Mouse (Mus musculus): ENCODE data around the gene Gpc6. TPM values are rescaled to one million over a fixed set of nuclear protein-coding genes. Genes with fewer than 3 reads are reported as not detected.

The Gpc6 gene
- polyA plus RNA-seq, 1 experiment from 2014 or later = 37.7 TPM

DNA sequence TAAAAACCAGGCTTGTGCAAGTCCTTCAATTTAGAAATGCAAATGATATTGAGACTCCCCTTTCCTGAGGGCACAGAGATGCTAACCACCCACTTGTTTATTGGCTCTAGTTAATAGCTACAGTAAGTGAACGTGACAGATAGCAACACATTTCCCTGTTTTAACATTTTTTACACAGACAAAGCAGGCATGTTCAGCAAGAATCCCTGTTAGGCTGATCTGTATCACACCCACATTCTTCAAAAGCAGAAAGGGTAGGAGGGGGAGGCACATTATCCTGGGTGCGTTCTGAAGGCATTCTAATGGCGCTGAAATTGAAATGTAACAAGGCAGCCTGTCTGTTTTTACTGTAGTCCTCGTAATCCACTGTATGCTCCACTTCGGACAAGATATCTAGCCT, 674.6 kb downstream of the Gpc6 start:
- Histone ChIP-seq H3K4me1 (no peaks in the 10 kb centered on the region), H3K4me3 (no peak overlapping the region), H3K36me3 (no peaks in the 10 kb centered on the region), H3K27ac (replicated peaks) (no peak overlapping the region), H3K9me3 (replicated peaks) (no peaks in the 10 kb centered on the region), H3K27me3 (ENCODE audit: low read depth, poor library complexity, severe bottlenecking) (no peaks in the 10 kb centered on the region)
- no peak for DNase-seq (ENCODE audit: low spot score)
- 91% methylated on average over 5 of the region's 5 CpGs for WGBS

DNA sequence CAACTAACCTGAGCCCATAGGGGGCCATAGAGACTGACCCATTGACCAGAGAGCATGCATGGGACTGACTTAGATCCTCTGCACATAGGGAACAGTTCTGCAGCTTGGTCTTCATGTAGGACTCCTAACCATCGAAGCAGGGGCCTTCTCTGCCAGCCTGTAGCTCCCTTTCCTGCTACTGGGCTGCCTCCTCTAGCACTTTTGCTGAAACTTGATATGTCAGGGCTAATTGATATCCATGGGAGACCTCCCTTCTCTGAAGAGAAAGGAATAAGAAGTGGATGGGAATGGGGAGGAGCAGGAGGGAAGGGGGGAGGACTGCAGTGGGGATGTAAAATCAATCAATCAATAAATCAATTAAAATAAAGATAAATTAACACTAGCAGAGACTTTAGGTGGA, 678.7 kb downstream of the Gpc6 start:
- no peak for DNase-seq (ENCODE audit: low spot score)
- H3K9me3 ChIP-seq (replicated peaks) = no peaks in the 10 kb centered on the region
- no peak overlapping the region for H3K4me3 ChIP-seq
- 77% methylated on average over 1 of the region's 1 CpGs for WGBS
- no peaks in the 10 kb centered on the region for H3K27me3 ChIP-seq (ENCODE audit: low read depth, poor library complexity, severe bottlenecking)
- no peaks in the 10 kb centered on the region for H3K36me3 ChIP-seq
- no peaks in the 10 kb centered on the region for H3K4me1 ChIP-seq
- no peak overlapping the region for H3K27ac ChIP-seq (replicated peaks)

DNA sequence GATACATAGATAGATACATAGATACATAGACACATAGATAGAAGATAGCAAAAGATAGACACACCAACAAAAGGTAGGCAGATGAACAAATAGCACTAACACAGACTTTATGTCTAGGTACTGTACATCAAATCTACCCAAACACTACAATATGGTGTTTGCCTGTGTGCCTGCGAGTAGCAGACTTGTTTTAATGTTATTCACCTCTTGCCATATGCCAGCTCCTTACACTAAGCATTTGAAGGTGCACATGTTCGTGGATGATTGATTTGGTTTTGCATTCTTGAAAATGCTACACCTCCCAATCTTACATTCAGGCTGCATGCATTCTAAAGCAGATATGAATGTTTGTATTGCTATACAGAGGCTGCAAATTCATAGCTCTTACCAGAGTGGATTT, 680.6 kb downstream of the Gpc6 start:
- H3K9me3 ChIP-seq (replicated peaks) = peaks cover 9% of the 10 kb centered on the region; the same call in 1 of the 2 replicates
- H3K36me3 ChIP-seq = no peaks in the 10 kb centered on the region
- no peaks in the 10 kb centered on the region for H3K27me3 ChIP-seq (ENCODE audit: low read depth, poor library complexity, severe bottlenecking)
- DNase-seq (ENCODE audit: low spot score) = no peak
- no peak overlapping the region for H3K27ac ChIP-seq (replicated peaks)
- no peaks in the 10 kb centered on the region for H3K4me1 ChIP-seq
- 90% methylated on average over 2 of the region's 2 CpGs for WGBS
- no peak overlapping the region for H3K4me3 ChIP-seq

- no peaks in the 10 kb centered on the region for H3K27me3 ChIP-seq (ENCODE audit: low read depth, poor library complexity, severe bottlenecking)
- H3K27ac ChIP-seq (replicated peaks) = no peak overlapping the region
- H3K36me3 ChIP-seq = no peaks in the 10 kb centered on the region
- peaks cover 9% of the 10 kb centered on the region; the same call in 1 of the 2 replicates for H3K9me3 ChIP-seq (replicated peaks)
- WGBS = 61% methylated on average over 3 of the region's 3 CpGs
- no peak overlapping the region for H3K4me3 ChIP-seq
- DNase-seq (ENCODE audit: low spot score) = no peak
- no peaks in the 10 kb centered on the region for H3K4me1 ChIP-seq
Measured at GRCm38 (mm10) chr14:117611113-117611512, 686.0 kb downstream of the Gpc6 start.

- WGBS = 81% methylated on average over 9 of the region's 9 CpGs
Measured at GRCm38 (mm10) chr14:117625100-117625710, 700.1 kb downstream of the Gpc6 start.

GRCm38 (mm10) chr14:117634238-117634940, 709.3 kb downstream of the Gpc6 start:
- no peaks in the 10 kb centered on the region for H3K9me3 ChIP-seq (replicated peaks)
- H3K27me3 ChIP-seq (ENCODE audit: low read depth, poor library complexity, severe bottlenecking) = no peaks in the 10 kb centered on the region
- H3K4me1 ChIP-seq = no peaks in the 10 kb centered on the region
- DNase-seq (ENCODE audit: low spot score) = no peak
- 91% methylated on average over 14 of the region's 14 CpGs for WGBS
- no peak overlapping the region for H3K27ac ChIP-seq (replicated peaks)
- H3K4me3 ChIP-seq = no peak overlapping the region
- H3K36me3 ChIP-seq = no peaks in the 10 kb centered on the region

More at GRCm38 (mm10) chr14:117625100-117625710, 700.1 kb downstream of the Gpc6 start:
- H3K27me3 ChIP-seq (ENCODE audit: low read depth, poor library complexity, severe bottlenecking) = no peaks in the 10 kb centered on the region
- H3K36me3 ChIP-seq = no peaks in the 10 kb centered on the region
- no peak overlapping the region for H3K27ac ChIP-seq (replicated peaks)
- H3K9me3 ChIP-seq (replicated peaks) = no peaks in the 10 kb centered on the region
- no peaks in the 10 kb centered on the region for H3K4me1 ChIP-seq
- DNase-seq (ENCODE audit: low spot score) = no peak
- H3K4me3 ChIP-seq = no peak overlapping the region

- Histone ChIP-seq H3K27ac (replicated peaks) (no peak overlapping the region), H3K27me3 (ENCODE audit: low read depth, poor library complexity, severe bottlenecking) (no peaks in the 10 kb centered on the region), H3K36me3 (no peaks in the 10 kb centered on the region), H3K9me3 (replicated peaks) (no peaks in the 10 kb centered on the region), H3K4me3 (no peak overlapping the region), H3K4me1 (no peaks in the 10 kb centered on the region)
- WGBS = 82% methylated on average over 2 of the region's 2 CpGs
- no peak for DNase-seq (ENCODE audit: low spot score)
Measured at GRCm38 (mm10) chr14:117641853-117642252, 716.7 kb downstream of the Gpc6 start.

- no peak for DNase-seq (ENCODE audit: low spot score)
- WGBS = 79% methylated on average over 1 of the region's 1 CpGs
- no peaks in the 10 kb centered on the region for H3K4me1 ChIP-seq
Measured at GRCm38 (mm10) chr14:117643069-117643468, 718.0 kb downstream of the Gpc6 start.

DNA sequence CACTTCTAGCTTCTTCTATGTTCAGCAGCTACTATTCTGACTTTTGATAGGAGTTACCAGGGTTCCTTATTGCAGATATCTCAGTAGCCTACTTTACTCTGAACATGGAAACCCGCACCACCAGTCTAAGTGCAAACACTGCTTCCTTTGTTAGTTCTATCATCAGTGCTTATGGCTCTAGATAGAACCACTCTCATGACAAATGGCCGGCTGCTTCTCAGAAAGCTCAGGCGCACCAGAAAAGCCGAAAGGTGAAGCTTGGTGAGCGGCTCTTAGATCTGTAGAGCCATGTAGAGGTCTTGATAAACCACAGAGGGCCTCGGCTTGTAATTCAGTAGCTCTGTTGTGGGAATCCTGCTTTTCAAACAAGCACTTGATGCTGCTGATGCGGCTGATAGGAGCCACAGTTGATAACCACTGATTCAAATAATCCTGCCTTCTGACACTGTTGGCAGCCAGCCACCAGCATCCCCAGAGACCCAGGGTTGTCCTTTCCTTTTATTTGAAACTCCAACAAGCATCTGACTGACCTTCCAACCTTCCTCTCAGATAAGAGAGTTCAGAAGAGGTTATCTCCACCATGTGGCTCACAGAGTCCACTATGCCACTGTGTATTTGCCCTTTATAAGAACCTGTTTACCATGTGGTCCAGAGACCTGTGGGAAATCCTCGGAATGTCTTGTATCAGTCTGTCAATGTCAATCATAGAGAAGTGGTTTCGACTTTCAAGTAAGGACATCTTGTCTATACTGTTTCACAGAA, 723.3 kb downstream of the Gpc6 start:
- Histone ChIP-seq H3K36me3 (no peaks in the 10 kb centered on the region), H3K9me3 (replicated peaks) (no peaks in the 10 kb centered on the region), H3K27me3 (ENCODE audit: low read depth, poor library complexity, severe bottlenecking) (no peaks in the 10 kb centered on the region), H3K27ac (replicated peaks) (no peak overlapping the region), H3K4me1 (no peaks in the 10 kb centered on the region), H3K4me3 (no peak overlapping the region)
- no peak for DNase-seq (ENCODE audit: low spot score)
- WGBS = 87% methylated on average over 9 of the region's 9 CpGs

More at GRCm38 (mm10) chr14:117643069-117643468, 718.0 kb downstream of the Gpc6 start:
- no peaks in the 10 kb centered on the region for H3K36me3 ChIP-seq
- H3K4me3 ChIP-seq = no peak overlapping the region
- H3K27ac ChIP-seq (replicated peaks) = no peak overlapping the region
- H3K27me3 ChIP-seq (ENCODE audit: low read depth, poor library complexity, severe bottlenecking) = no peaks in the 10 kb centered on the region
- H3K9me3 ChIP-seq (replicated peaks) = no peaks in the 10 kb centered on the region

GRCm38 (mm10) chr14:117650141-117650540, 725.0 kb downstream of the Gpc6 start:
- H3K36me3 ChIP-seq = no peaks in the 10 kb centered on the region
- 96% methylated on average over 4 of the region's 4 CpGs for WGBS

DNA sequence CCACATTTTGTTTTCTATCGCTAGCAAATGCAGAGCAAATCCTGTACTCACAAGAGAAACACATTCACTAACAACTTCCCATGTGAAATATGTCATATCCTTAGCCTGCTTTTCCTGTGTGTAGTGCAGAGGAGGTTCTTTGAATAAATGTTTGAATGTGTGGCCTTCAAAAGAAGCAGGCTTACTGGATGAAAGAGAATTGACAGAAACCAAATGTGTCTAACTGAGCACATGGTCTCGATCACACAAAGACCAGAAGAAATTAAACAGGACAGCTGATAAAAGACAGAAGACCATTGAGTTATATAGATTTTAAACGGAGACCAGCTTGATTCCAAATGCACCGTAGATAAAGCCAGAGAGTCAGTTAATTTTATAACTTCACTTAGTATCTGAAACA, 726.2 kb downstream of the Gpc6 start:
- Histone ChIP-seq H3K4me1 (0 out of 2 replicates have a peak, but pooled peaks cover 4% of the 10 kb centered on the region), H3K27ac (replicated peaks) (no peak overlapping the region), H3K27me3 (ENCODE audit: low read depth, poor library complexity, severe bottlenecking) (no peaks in the 10 kb centered on the region), H3K36me3 (no peaks in the 10 kb centered on the region), H3K9me3 (replicated peaks) (no peaks in the 10 kb centered on the region), H3K4me3 (no peak overlapping the region)
- 91% methylated on average over 4 of the region's 4 CpGs for WGBS
- no peak for DNase-seq (ENCODE audit: low spot score)

More at GRCm38 (mm10) chr14:117650141-117650540, 725.0 kb downstream of the Gpc6 start:
- Histone ChIP-seq H3K9me3 (replicated peaks) (no peaks in the 10 kb centered on the region), H3K4me3 (no peak overlapping the region), H3K4me1 (no peaks in the 10 kb centered on the region), H3K27me3 (ENCODE audit: low read depth, poor library complexity, severe bottlenecking) (no peaks in the 10 kb centered on the region), H3K27ac (replicated peaks) (no peak overlapping the region)
- DNase-seq (ENCODE audit: low spot score) = no peak

DNA sequence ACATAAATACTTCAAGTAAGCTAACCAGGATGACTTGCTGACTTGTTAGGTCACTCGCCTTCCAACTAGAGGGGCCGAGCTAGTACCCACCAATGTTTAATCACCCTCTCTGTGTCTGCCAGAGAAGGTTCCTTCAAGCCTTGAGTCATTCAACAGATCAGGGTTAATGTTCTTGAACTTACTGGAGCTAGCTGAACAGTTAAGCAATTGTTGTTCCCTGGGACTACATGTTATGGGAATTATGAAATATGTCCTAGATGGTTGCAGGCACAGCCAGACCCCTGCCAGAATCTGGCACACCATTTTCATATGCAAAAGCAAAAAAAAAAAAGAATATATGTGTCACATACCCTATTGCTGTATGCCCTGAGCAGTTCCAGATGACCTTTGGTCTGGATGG, 726.8 kb downstream of the Gpc6 start:
- H3K27me3 ChIP-seq (ENCODE audit: low read depth, poor library complexity, severe bottlenecking) = no peaks in the 10 kb centered on the region
- 94% methylated on average over 2 of the region's 2 CpGs for WGBS
- H3K4me1 ChIP-seq = 0 out of 2 replicates have a peak, but pooled peaks cover 4% of the 10 kb centered on the region

GRCm38 (mm10) chr14:117655382-117655781, 730.3 kb downstream of the Gpc6 start:
- Histone ChIP-seq H3K9me3 (replicated peaks) (no peaks in the 10 kb centered on the region), H3K36me3 (no peaks in the 10 kb centered on the region), H3K4me3 (no peak overlapping the region), H3K27ac (replicated peaks) (no peak overlapping the region), H3K27me3 (ENCODE audit: low read depth, poor library complexity, severe bottlenecking) (no peaks in the 10 kb centered on the region), H3K4me1 (0 out of 2 replicates have a peak, but pooled peaks cover 4% of the 10 kb centered on the region)
- DNase-seq (ENCODE audit: low spot score) = no peak
- WGBS = 92% methylated on average over 6 of the region's 6 CpGs

More for the DNA sequence above, 726.8 kb downstream of the Gpc6 start:
- no peak for DNase-seq (ENCODE audit: low spot score)
- no peaks in the 10 kb centered on the region for H3K36me3 ChIP-seq
- H3K4me3 ChIP-seq = no peak overlapping the region
- H3K27ac ChIP-seq (replicated peaks) = no peak overlapping the region
- no peaks in the 10 kb centered on the region for H3K9me3 ChIP-seq (replicated peaks)

All from midbrain, embryonic 10.5 days (tissue).